Mouse (Mus musculus): ENCODE results near the gene Usp37. TPM values are rescaled to one million over a fixed set of nuclear protein-coding genes. Genes with fewer than 3 reads are reported as not detected.

Usp37 gene
- total and polyA plus RNA-seq, 2 experiments from 2014 or later, result 18.5 to 19.3 TPM

GRCm38 (mm10) chr1:74411753-74412325 is 132.2 kb downstream of the Usp37 start:
- H3K4me2 ChIP-seq (ENCODE audit: low read depth, low read length, poor library complexity, severe bottlenecking), result no peak overlapping the region
- ATAC-seq (ENCODE audit: low FRiP score) (no peak), DNase-seq (ENCODE audit: low spot score) (no peak)
- H3K4me3 ChIP-seq (ENCODE audit: low read depth, low read length), result no peak overlapping the region
- H3K9me3 ChIP-seq (ENCODE audit: low read length), result no peaks in the 10 kb centered on the region
- no peaks in the 10 kb centered on the region for H3K36me3 ChIP-seq (ENCODE audit: insufficient read depth, low read length)
- H3K4me1 ChIP-seq (ENCODE audit: insufficient read depth, low read length), result no peaks in the 10 kb centered on the region
- no peak overlapping the region for H3K27ac ChIP-seq (ENCODE audit: low read depth, low read length)
- no peaks in the 10 kb centered on the region for H3K27me3 ChIP-seq (ENCODE audit: insufficient read depth, low read length)
- no peak overlapping the region for H3K9ac ChIP-seq (replicated peaks; ENCODE audit: low read length, poor library complexity, severe bottlenecking)
- 56% methylated on average over 2 of the region's 2 CpGs for WGBS
- no peak for TF ChIP-seq CTCF (IDR thresholded peaks at IDR 0.05)

DNA sequence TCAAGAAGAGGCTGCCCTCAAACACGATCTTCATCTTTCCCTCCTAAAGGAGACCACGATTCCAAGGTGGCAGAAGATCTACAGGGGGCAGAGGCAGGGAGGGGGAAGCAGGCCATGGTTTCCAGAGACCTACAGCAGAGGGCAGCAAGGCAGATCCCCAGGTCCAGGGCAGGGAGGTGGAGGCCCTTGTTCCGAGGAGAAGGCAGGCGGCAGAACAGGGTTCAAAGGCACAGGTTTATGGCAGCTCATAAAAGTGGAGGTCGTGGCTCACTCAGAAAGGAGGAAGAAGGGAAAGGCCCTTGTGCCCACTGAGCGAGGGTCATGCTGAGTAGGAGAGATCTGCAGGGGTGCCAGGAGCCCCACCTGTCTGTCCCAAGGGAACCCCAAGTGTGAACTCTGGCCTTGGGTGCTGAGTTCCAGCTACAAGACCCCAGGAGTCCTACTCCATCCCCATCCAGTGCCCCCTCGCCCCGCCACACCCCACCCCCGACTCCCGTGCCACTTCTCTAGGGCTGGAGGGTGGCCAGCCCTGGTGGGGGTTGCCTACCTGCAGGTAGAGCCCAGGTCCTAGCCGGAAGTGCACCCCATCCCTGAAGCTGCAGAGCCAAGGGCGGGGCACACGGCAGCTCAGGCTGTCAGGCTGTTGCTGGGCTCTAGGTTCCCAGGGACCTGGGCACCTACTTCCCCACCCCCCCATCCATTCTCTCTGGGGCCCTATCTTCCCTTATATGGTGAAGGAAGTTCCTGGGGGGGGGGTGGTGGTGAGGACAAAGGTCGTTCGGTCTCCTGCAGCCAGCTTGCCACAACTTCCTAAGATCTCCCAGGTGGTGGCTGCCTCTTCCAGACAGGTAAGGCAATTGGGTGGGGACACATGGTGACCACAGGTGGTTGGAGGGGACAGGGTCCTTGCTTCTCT is 135.2 kb downstream of the Usp37 start, which contains the start of gene Vil1:
Vil1 (plus strand) TSS at position 788 of the 916 bp plus-strand sequence.
- DNase-seq (ENCODE audit: low spot score) (no peak), ATAC-seq (ENCODE audit: low FRiP score) (no peak)
- no peaks in the 10 kb centered on the region for H3K27me3 ChIP-seq (ENCODE audit: insufficient read depth, low read length)
- H3K4me3 ChIP-seq (ENCODE audit: low read depth, low read length), result no peak within 1 kb of the TSS
- H3K4me1 ChIP-seq (ENCODE audit: insufficient read depth, low read length), result no peaks in the 10 kb centered on the region
- H3K27ac ChIP-seq (ENCODE audit: low read depth, low read length), result no peak within 1 kb of the TSS
- H3K9me3 ChIP-seq (ENCODE audit: low read length), result no peaks in the 10 kb centered on the region
- H3K9ac ChIP-seq (replicated peaks; ENCODE audit: low read length, poor library complexity, severe bottlenecking), result no peak within 1 kb of the TSS
- 60% methylated on average over 15 of the region's 15 CpGs for WGBS
- H3K4me2 ChIP-seq (ENCODE audit: low read depth, low read length, poor library complexity, severe bottlenecking), result no peak within 1 kb of the TSS
- H3K36me3 ChIP-seq (ENCODE audit: insufficient read depth, low read length), result no peaks in the 10 kb centered on the region
- TF ChIP-seq CTCF (IDR thresholded peaks at IDR 0.05), result no peak

DNA sequence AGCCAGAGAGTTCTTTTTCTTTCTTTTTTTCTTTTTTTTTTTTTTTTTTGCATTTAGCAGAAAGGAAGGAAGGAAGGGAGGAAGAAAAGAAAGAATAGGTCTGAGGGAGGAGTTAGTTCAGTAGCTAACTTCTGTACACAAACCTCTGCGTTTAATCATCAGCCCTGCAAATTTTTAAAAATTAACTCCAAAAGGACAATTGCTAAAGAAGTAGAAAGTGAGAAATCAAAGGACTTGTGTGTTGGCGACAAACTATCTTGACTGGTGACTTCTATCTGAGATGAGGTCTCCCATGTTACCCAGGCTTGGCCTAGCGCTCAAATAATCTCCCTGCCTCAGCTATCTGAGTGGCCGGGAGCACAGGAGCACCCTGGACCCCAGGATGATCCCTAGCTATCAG is 139.9 kb downstream of the Usp37 start:
- H3K9me3 ChIP-seq (ENCODE audit: low read length), result no peaks in the 10 kb centered on the region
- no peak for TF ChIP-seq CTCF (IDR thresholded peaks at IDR 0.05)
- no peak for ATAC-seq (ENCODE audit: low FRiP score)
- H3K4me1 ChIP-seq (ENCODE audit: insufficient read depth, low read length), result no peaks in the 10 kb centered on the region
- no peak overlapping the region for H3K4me2 ChIP-seq (ENCODE audit: low read depth, low read length, poor library complexity, severe bottlenecking)
- H3K9ac ChIP-seq (replicated peaks; ENCODE audit: low read length, poor library complexity, severe bottlenecking), result no peak overlapping the region
- no peak overlapping the region for H3K27ac ChIP-seq (ENCODE audit: low read depth, low read length)
- H3K27me3 ChIP-seq (ENCODE audit: insufficient read depth, low read length), result no peaks in the 10 kb centered on the region
- WGBS, result 93% methylated on average over 4 of the region's 4 CpGs
- no peak overlapping the region for H3K4me3 ChIP-seq (ENCODE audit: low read depth, low read length)
- DNase-seq (ENCODE audit: low spot score), result no peak
- H3K36me3 ChIP-seq (ENCODE audit: insufficient read depth, low read length), result no peaks in the 10 kb centered on the region

- no peak for DNase-seq (ENCODE audit: low spot score)
- Histone ChIP-seq H3K27me3 (ENCODE audit: insufficient read depth, low read length) (no peaks in the 10 kb centered on the region), H3K4me3 (ENCODE audit: low read depth, low read length) (no peak overlapping the region), H3K4me2 (ENCODE audit: low read depth, low read length, poor library complexity, severe bottlenecking) (no peak overlapping the region), H3K9me3 (ENCODE audit: low read length) (no peaks in the 10 kb centered on the region), H3K27ac (ENCODE audit: low read depth, low read length) (no peak overlapping the region), H3K36me3 (ENCODE audit: insufficient read depth, low read length) (no peaks in the 10 kb centered on the region), H3K4me1 (ENCODE audit: insufficient read depth, low read length) (no peaks in the 10 kb centered on the region), H3K9ac (replicated peaks; ENCODE audit: low read length, poor library complexity, severe bottlenecking) (no peak overlapping the region)
- ATAC-seq (ENCODE audit: low FRiP score), result no peak
- 58% methylated on average over 16 of the region's 16 CpGs for whole genome bisulfite sequencing
- no peak for TF ChIP-seq CTCF (IDR thresholded peaks at IDR 0.05)
These were observed 142.9 kb downstream of the Usp37 start for GRCm38 (mm10) chr1:74401015-74401702.

DNA sequence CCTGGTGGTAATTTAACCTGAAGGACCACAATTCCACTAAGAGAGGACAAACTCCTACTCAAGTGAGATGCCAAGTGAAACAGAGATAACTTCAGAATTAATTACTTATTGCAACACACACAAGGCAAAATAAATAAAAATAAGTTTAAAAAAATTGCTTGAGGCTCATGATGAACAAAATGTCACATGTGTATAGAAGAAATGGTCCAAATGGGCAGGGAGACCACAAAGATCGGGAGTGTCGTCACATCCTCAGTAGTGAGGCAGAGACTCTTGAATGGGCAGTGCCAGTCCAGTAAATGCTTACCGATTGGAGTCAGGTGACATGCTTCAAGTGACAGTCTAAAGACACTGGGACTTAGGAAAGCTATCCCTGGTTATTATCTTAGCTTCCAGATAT is 143.6 kb downstream of the Usp37 start:
- Histone ChIP-seq H3K36me3 (ENCODE audit: insufficient read depth, low read length) (no peaks in the 10 kb centered on the region), H3K9ac (replicated peaks; ENCODE audit: low read length, poor library complexity, severe bottlenecking) (no peak overlapping the region), H3K4me2 (ENCODE audit: low read depth, low read length, poor library complexity, severe bottlenecking) (no peak overlapping the region), H3K9me3 (ENCODE audit: low read length) (no peaks in the 10 kb centered on the region), H3K27me3 (ENCODE audit: insufficient read depth, low read length) (no peaks in the 10 kb centered on the region), H3K27ac (ENCODE audit: low read depth, low read length) (no peak overlapping the region), H3K4me1 (ENCODE audit: insufficient read depth, low read length) (no peaks in the 10 kb centered on the region), H3K4me3 (ENCODE audit: low read depth, low read length) (no peak overlapping the region)
- 82% methylated on average over 3 of the region's 3 CpGs for WGBS
- ATAC-seq (ENCODE audit: low FRiP score) (no peak), DNase-seq (ENCODE audit: low spot score) (no peak)
- TF ChIP-seq CTCF (IDR thresholded peaks at IDR 0.05), result no peak

Measured in midbrain, postnatal 0 days (tissue).